Mouse (Mus musculus): ENCODE data around the gene Cetn4. TPM values are rescaled to one million over a fixed set of nuclear protein-coding genes. Genes with fewer than 3 reads are reported as not detected.

Gene Cetn4
- 1.1 to 1.6 TPM in 2 of 4 replicates, not detected in the others for total RNA-seq (2023)

GRCm38 (mm10) chr3:37312370-37312941 lies at the start of gene Cetn4, which contains the start of gene Bbs12:
TSS of gene Cetn4 (minus strand) at chr3:37312708.
TSS of gene Bbs12 (plus strand) at chr3:37312554.

GRCm38 (mm10) chr3:37348221-37349165 lies 36.0 kb upstream of the Cetn4 start, which contains the start of gene Fgf2:
TSS of gene Fgf2 (plus strand) at chr3:37348346.

Other genes starting within 250 kb of the Cetn4 start
- not detected in 4 replicates for gene Adad1, start 249.2 kb downstream of the Cetn4 start, total RNA-seq (2023)
- gene Il2, start 186.7 kb downstream of the Cetn4 start, total RNA-seq (2023), result not detected in 4 replicates
- not detected in 4 replicates for gene Il21, start 80.1 kb downstream of the Cetn4 start, total RNA-seq (2023)
- gene Bbs12, start 154 bp downstream of the Cetn4 start, total RNA-seq (2023), result 0.98 to 1.2 TPM (median 1.1 TPM) in 4 replicates
- gene Fgf2, start 35.6 kb upstream of the Cetn4 start, total RNA-seq (2023), result not detected in 4 replicates
- gene Spata5, start 107.2 kb upstream of the Cetn4 start, total RNA-seq (2023), result 81.8 to 88.6 TPM (median 84.9 TPM) in 4 replicates
- gene Nudt6, start 107.5 kb upstream of the Cetn4 start, total RNA-seq (2023), result 14.1 to 16.2 TPM (median 15.0 TPM) in 4 replicates

All from B cell, adult 62 days (primary cell).